Mouse (Mus musculus): ENCODE results near the gene Slbp.

DNA sequence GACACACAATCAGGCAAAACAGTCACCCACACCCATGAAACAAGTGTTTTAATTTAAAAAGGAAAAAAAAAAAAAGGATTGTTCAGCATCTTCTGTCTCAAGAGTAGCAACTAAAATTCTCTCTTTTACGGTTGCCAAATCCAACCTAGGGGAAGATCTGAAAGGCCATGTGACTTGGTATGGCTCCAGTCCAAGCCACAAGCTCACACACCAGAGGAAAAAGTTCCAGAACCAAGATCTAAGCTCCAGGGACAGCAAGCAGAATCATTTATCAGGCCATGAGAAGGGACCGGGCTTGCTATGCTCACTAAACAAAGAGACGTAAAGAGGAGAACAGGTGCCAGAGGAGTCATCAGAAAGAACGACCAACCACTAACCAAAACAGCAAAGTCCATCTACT is 24.4 kb downstream of the Slbp start:
- TF ChIP-seq HCFC1 (IDR thresholded peaks at IDR 0.05; ENCODE audit: borderline replicate concordance, insufficient read depth, low read length) (no peak), MAFK (IDR thresholded peaks at IDR 0.05; ENCODE audit: insufficient read depth, low read depth, low read length) (no peak), CHD2 (IDR thresholded peaks at IDR 0.05; ENCODE audit: low read depth, low read length) (no peak)

Measured in ES-E14 (cell line).